Mouse (Mus musculus) urinary bladder, postnatal 14 days (tissue): ENCODE measurements around the gene Itpr2.

Experiments used
- DNase-seq: peaks from one replicate; pipeline ENCODE4 v3.0.0; 2021; ENCODE audit warnings: low spot score

Gene Itpr2

GRCm38 (mm10) chr6:146501866-146502804, at the start of gene Itpr2:
Itpr2 (minus strand) TSS chr6:146502223.
- DNase-seq = peak; percentile 89

- DNase-seq = no peak
Observed at GRCm38 (mm10) chr6:146551326-146551725, 49.3 kb upstream of the Itpr2 start.

GRCm38 (mm10) chr6:146550421-146550820, 48.4 kb upstream of the Itpr2 start:
- DNase-seq = no peak

GRCm38 (mm10) chr6:146545289-146545865, 43.4 kb upstream of the Itpr2 start:
- peak; percentile 10 for DNase-seq

GRCm38 (mm10) chr6:146544622-146545021, 42.6 kb upstream of the Itpr2 start:
- no peak for DNase-seq

GRCm38 (mm10) chr6:146540386-146540785, 38.4 kb upstream of the Itpr2 start:
- DNase-seq = no peak

- no peak for DNase-seq
Observed at GRCm38 (mm10) chr6:146538661-146539060, 36.6 kb upstream of the Itpr2 start.

- DNase-seq = no peak
Observed at GRCm38 (mm10) chr6:146538071-146538470, 36.0 kb upstream of the Itpr2 start.

- DNase-seq = no peak
Observed at GRCm38 (mm10) chr6:146537111-146537510, 35.1 kb upstream of the Itpr2 start.

GRCm38 (mm10) chr6:146535501-146535900, 33.5 kb upstream of the Itpr2 start:
- DNase-seq = no peak

GRCm38 (mm10) chr6:146533146-146533545, 31.1 kb upstream of the Itpr2 start:
- DNase-seq = no peak

- no peak for DNase-seq
Observed at GRCm38 (mm10) chr6:146530769-146531168, 28.7 kb upstream of the Itpr2 start.

- DNase-seq = no peak
Observed at GRCm38 (mm10) chr6:146530363-146530762, 28.3 kb upstream of the Itpr2 start.

GRCm38 (mm10) chr6:146527537-146527936, 25.5 kb upstream of the Itpr2 start:
- DNase-seq = no peak

- no peak for DNase-seq
Observed at GRCm38 (mm10) chr6:146525500-146525899, 23.5 kb upstream of the Itpr2 start.

GRCm38 (mm10) chr6:146521456-146522245, 19.6 kb upstream of the Itpr2 start:
- no peak for DNase-seq

GRCm38 (mm10) chr6:146519019-146519418, 17.0 kb upstream of the Itpr2 start:
- DNase-seq = no peak

GRCm38 (mm10) chr6:146515936-146516335, 13.9 kb upstream of the Itpr2 start:
- no peak for DNase-seq

- no peak for DNase-seq
Observed at GRCm38 (mm10) chr6:146514531-146514948, 12.5 kb upstream of the Itpr2 start.

GRCm38 (mm10) chr6:146513899-146514298, 11.9 kb upstream of the Itpr2 start:
- DNase-seq = no peak

- DNase-seq = no peak
Observed at GRCm38 (mm10) chr6:146513384-146513783, 11.4 kb upstream of the Itpr2 start.

GRCm38 (mm10) chr6:146511511-146511910, 9.5 kb upstream of the Itpr2 start:
- no peak for DNase-seq

GRCm38 (mm10) chr6:146509891-146510290, 7.9 kb upstream of the Itpr2 start:
- no peak for DNase-seq
